Mouse (Mus musculus): ENCODE measurements at regions not wholly inside any gene's neighbourhood (a gene's known extent, or its start where the extent isn't known, plus 50 kb on each side); places are given as distances from the start of the nearest gene placed in this dataset.

DNA sequence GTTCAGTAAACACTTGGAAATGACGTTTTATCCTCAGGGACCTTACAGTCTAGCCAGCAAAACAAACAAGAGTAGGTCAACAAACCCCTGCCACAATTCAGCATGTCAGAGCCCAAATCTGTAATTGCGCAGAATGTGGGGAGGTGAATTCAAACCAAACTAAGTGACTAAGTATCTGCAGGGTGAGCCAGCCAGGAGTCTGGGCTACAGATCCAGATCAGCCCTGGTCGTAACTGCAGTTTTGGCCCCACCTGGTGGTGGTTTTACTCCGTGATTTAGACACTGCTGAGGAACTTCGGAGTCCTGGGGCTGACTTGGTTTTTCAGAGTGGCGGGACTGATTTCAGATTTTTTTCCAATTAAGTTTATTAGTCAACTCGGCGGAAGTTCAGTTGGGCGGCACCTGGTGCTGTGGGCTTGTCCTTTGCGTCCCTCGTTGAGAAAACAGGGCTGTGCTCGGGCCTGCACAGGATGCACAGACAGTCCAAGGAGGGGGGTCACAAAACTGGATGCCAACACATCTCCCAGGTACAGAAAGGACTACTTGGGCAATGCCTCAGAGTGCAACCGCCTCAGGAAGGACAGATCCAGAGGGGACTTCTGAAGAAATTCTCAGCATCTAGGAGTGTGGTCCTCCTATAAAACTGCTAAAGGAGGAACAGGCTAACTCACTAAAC lies 107.6 kb upstream of the 1700066M21Rik start:
- peak; percentile 84 for ATAC-seq (ENCODE audit: low TSS enrichment)

DNA sequence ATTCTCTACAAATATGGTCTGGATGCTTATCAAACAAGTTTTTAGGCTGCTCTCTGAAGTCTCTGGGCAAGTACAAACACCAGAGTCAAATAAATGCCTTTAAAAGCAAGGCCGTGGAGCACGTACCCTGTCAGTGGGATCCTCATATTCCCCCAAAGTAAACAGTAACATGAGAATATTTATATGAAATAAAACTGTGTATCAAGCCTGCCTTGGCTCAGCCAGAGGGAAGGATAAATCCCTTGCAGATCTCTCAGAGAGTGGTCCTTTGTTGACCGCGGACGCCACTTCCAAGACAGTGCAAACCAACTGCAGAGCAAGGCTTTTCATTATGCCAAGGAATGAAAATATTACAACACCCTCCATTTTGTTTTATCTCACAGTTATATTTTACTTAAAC lies 104.8 kb upstream of the 1700066M21Rik start:
- no peak for ATAC-seq (ENCODE audit: low TSS enrichment)

DNA sequence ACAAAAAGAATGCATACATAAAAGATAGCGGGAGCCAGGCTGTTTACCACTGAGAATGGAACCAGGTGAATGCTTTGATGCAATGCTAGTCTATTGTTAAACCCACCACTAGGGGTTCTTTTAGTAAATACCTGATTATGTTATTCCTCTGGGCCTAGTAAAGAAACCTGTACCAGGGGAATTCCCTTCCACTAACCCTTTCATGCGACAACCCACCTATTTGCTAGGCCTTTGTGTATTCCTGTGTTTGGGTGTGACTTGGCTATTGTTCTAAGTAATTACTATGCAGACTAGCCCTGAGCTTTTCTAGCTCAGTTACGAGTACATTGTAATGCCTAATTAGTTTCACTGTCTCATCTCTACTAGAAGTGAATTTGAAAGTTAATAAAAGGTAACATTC lies 95.9 kb upstream of the 1700066M21Rik start:
- ATAC-seq (ENCODE audit: low TSS enrichment), result no peak

DNA sequence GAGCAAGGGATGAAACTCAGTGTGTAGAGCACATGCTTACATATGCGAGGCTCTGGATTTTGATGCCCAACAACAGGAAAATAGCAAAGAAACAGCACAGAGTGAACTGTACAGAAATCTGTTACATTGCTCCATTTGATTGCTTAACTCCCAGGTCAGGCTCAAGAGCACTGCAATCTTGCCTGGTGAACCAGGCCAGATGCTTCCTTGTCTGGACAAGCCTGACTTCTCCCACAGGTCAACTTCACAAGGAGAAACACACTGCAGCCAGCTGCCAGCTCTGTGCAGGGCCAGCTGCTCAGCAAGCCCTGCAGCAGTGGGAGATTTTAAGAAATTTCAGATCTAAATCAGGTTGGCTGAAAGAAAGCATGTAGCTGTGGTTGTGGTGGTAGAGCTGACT lies 81.2 kb upstream of the 1700066M21Rik start:
- ATAC-seq (ENCODE audit: low TSS enrichment), result no peak

DNA sequence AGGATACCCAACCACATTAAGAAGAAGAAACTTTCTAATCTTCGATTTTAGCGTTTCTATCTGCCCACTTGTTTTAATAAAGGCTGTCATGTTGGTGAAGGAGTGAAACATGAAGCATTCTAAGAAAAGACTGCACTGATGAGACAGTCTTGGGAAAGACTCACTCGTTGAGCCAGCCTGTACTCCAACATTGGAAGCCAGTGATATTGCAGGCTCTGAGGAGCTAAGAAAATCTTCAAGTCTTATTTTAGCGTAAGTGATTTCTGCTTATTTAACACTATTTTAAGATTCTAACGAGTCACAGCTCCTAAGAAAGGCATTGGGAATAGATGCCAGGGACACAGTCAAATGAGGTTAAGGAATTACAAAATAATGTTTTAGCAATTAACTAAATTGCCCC lies 78.9 kb upstream of the 1700066M21Rik start:
- peak; percentile 88 for ATAC-seq (ENCODE audit: low TSS enrichment)

DNA sequence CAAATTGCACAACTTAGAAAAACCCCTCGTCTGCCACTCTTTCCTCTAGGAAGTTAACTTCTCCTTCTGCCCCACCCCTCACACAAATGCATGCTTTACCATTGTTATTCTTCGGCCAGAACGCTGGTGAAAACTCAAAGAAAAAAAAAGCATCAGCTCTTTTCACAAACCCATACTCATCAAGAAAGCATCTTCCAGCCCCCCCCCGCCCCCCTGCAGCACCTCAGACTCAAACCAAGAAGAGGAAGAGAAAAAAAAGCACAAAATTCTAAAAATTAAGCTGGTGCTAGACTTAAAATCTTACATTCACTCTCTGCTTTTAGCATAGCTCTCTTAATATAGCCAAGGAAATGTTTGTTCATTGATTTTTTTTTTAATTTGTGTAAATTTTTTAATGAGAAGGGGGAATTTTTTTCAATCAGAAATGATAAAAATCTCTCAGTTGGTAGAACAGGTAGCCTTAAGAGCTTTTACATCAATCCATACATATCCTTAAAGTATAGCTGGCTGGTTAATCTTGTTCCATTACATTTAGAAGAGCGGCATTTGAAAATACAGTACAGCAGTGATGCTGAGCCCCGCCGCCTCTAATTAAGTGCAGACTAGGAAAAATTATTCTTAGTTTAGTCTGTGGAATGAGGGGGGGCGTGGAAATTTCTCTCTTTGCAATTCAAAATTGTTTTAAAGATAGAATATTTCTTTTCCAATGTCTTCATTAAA lies 76.0 kb upstream of the 1700066M21Rik start:
- ATAC-seq (ENCODE audit: low TSS enrichment), result no peak

DNA sequence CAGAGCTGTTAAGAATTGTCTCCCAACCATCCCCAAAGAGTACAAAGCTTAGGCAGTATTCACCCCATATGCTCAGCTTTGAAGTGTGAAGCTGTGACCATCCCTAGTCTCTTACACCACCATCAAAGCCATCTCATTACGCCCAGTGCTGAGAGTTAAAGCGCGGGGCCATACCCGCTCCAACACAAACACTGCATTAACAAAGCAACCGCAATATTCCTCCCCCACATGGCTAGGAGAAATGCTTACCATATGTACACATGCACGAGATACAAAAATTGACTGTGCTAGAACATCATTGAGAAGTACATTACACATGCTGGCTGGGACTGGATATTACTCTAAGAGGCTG lies 75.5 kb upstream of the 1700066M21Rik start:
- peak; percentile 83 for ATAC-seq (ENCODE audit: low TSS enrichment)

DNA sequence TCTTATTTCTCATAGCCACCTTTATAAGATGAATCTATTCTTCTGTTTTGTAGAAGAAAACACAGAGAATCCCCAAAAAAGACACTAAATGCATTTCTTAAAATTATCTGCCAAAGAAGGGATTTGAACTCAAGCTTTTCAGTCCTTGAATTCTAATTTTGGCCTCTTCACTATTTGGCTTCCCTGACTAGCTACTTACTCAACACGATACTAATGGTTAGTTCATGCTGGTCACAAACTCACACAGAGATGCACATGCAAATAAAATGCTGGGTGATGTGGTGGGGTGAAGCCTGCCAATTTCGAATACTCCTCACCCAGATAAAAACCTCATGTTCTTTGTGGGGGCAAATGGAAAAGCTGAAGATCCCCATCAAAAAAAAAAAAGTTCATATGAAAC lies 72.7 kb upstream of the 1700066M21Rik start:
- no peak for ATAC-seq (ENCODE audit: low TSS enrichment)

DNA sequence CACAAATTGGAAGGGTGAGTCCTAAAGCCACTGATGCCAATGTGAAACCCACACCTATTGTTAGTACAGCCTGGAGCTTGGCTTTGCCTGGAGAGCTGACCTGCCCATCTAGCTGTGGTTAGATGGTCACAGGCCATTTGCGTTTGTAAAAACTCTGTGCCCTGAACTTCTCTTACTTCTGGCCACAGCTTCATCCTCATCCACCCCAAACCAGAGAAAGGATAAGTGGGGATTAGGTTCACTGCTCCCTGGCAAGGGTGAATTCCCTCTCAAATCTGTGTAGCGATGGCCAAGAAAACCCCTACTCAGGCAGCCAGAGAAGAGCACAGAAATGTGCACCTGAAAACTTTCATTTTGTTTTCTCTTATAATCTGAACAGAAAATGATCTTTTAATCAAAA lies 54.9 kb upstream of the 1700066M21Rik start:
- no peak for ATAC-seq (ENCODE audit: low TSS enrichment)

DNA sequence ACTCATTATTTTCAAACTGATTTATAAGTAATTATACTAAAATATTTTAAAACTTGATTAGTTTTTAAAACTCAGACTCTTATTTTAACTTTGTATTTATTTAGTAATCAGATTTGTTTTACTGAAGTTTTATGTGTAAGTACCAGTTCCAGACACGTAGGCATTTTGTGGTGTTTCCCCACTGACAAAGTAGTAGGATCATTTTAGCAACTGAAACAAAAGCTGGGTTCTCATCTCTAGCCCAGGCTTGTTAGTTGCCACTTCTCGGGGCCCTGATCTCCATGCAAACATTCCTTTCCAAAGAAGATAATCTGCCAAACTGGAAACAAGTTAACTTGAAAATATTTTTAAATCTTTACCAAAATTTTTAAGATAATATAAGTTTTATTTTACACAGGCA lies 54.3 kb upstream of the 1700066M21Rik start:
- ATAC-seq (ENCODE audit: low TSS enrichment), result no peak

DNA sequence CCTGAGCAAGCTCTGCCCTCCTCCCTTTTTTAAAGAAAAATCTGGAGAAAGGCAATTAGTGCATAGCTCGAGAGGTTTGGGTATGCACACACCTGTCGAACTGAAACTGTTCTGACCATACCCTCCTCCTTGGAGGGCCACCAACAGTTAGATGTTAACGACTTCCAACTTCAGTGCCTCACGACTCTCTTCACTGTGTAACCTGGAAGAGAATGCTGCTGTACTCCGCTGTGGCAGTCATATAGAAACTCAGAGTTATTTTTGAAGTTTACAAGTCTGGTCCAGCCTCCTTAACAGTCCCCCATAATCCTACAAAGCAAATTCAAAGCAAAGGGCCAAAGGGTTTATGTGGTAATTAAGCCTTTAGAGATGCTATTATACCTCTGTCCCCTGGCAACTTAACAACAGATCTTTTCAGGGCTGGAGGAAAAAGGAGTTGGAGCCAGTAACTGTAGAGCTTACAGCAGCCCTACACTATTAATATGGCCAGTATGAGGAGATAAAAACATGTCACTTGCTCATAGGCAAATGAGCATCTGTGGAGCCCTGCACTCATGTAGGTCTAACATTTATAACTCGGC lies 51.7 kb upstream of the 1700066M21Rik start:
- no peak for ATAC-seq (ENCODE audit: low TSS enrichment)

Measured in frontal cortex, adult (tissue).